ENCODE assay signal across 8 mouse cellular contexts in the genomic region with DNA sequence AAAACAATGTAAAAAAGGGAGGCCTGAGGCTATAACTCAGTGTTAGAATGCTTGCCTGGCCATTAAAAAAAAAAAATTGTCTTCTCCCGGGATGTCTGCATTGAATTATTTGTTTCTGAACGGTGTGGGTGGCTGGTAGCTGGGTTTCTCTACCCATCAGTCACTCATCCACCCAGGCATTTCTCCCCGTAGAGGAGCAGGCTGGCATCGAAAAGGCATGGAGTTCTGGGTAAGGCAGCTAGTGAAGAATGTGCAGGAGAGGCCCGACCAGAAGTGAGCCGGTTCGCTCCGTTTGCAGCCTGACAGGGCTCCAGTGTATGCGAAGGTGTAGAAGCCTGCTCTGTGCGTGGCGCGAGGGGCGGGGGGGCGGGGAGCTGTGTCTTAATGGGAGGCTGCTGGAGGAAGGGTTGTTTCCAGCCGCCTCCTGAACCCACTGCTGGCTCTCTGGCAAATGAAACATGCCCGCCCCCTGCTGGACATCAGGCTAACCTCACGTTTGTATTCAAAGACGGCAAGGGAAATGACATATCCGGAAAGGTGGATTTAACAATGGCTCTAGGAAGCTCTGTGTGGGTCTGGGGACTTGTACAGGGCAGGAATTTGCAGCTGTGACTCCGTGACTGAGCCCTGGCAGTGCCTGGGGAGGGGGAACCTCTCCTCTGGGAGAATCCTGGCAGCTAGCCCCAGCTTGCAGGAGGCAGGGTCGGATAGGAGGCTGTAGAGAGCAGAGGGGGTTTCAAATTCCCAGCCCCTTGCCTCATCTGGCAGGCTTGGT. TPM values are rescaled to one million over a fixed set of nuclear protein-coding genes. Genes with fewer than 3 reads are reported as not detected.
A peak's percentile ranks its signal among the peaks of the same experiment; 100 is the strongest.
DNase-seq lines count a peak whose midpoint lies in the region; ATAC-seq and TF ChIP-seq lines count a peak whose summit lies in the region.

No protein-coding gene starts in this region.

- H3K27me3 ChIP-seq in E14TG2a.4 (ENCODE audit: insufficient read depth, low read length) = peaks cover 44% of the 10 kb centered on the region
- peaks cover 6% of the 10 kb centered on the region for H3K27me3 ChIP-seq in forebrain, embryonic 16.5 days (replicated peaks; ENCODE audit: control insufficient read depth, insufficient read depth, low read length)
- H3K27me3 ChIP-seq in lung, embryonic 14.5 days (ENCODE audit: insufficient read depth, low read length) = 0 out of 2 replicates have a peak, but pooled peaks cover 6% of the 10 kb centered on the region

- peaks cover 26% of the 10 kb centered on the region for H3K4me1 ChIP-seq in E14TG2a.4 (replicated peaks; ENCODE audit: low read depth, low read length)
- peaks cover 16% of the 10 kb centered on the region for H3K4me1 ChIP-seq in forebrain, embryonic 16.5 days (replicated peaks; ENCODE audit: control insufficient read depth, insufficient read depth, low read length)
- H3K4me1 ChIP-seq in lung, embryonic 14.5 days (ENCODE audit: insufficient read depth) = peaks cover 6% of the 10 kb centered on the region; the same call in 1 of the 2 replicates
- peaks cover 13% of the 10 kb centered on the region for H3K4me1 ChIP-seq in olfactory bulb, adult 2 months (ENCODE audit: control insufficient read depth, insufficient read depth, low read length)

- no peak overlapping the region for H3K4me3 ChIP-seq in E14TG2a.4 (replicated peaks; ENCODE audit: low read length)
- H3K4me3 ChIP-seq in forebrain, embryonic 16.5 days (replicated peaks; ENCODE audit: low read length) = peak overlapping the region; percentile 13
- H3K4me3 ChIP-seq in lung, embryonic 14.5 days (ENCODE audit: low read depth, low read length) = no peak overlapping the region
- H3K4me3 ChIP-seq in olfactory bulb, adult 2 months (ENCODE audit: insufficient read depth, low read depth, low read length) = no peak overlapping the region

- no peak overlapping the region for H3K27ac ChIP-seq in forebrain, embryonic 16.5 days (ENCODE audit: low read length)
- H3K27ac ChIP-seq in lung, embryonic 14.5 days (ENCODE audit: low read depth) = peak overlapping the region; percentile 55; the same call in 1 of the 2 replicates
- H3K27ac ChIP-seq in olfactory bulb, adult 2 months (ENCODE audit: insufficient read depth, low read depth, low read length) = no peak overlapping the region

- TF ChIP-seq CTCF in E14TG2a.4 (conservative IDR thresholded peaks at IDR 0.05; ENCODE audit: low read length) = peak; percentile 67
- peak; percentile 93 for TF ChIP-seq CTCF in lung, embryonic 14.5 days (IDR thresholded peaks at IDR 0.05; ENCODE audit: low read depth)
- peak; percentile 60 for TF ChIP-seq CTCF in olfactory bulb, adult 2 months (IDR thresholded peaks at IDR 0.05; ENCODE audit: insufficient read depth, low read depth, low read length)

- WGBS in forebrain, embryonic 16.5 days = 5% methylated on average over 21 of the region's 21 CpGs
- WGBS in lung, embryonic 14.5 days = 4% methylated on average over 21 of the region's 21 CpGs
- WGBS in olfactory bulb, adult 2 months = 7% methylated on average over 21 of the region's 21 CpGs

- intact Hi-C loops in heart, postnatal 36 days (cut with DNase I) = loop anchor here (1.0 to 2.0 kb wide), 2 partner anchors 14 to 88 kb away; no protein-coding TSS in a partner anchor

- no peak for TF ChIP-seq POLR2A in olfactory bulb, adult 2 months (IDR thresholded peaks at IDR 0.05; ENCODE audit: insufficient read depth, low read depth, low read length)

- no peaks in the 10 kb centered on the region for H3K36me3 ChIP-seq in E14TG2a.4 (ENCODE audit: insufficient read depth, low read length)
- no peaks in the 10 kb centered on the region for H3K36me3 ChIP-seq in forebrain, embryonic 16.5 days (ENCODE audit: control insufficient read depth, insufficient read depth)
- H3K36me3 ChIP-seq in lung, embryonic 14.5 days (ENCODE audit: insufficient read depth) = no peaks in the 10 kb centered on the region

- DNase-seq in heart, postnatal 36 days = peak; percentile 88 to 95
- DNase-seq in layer of hippocampus, adult 18-20 months (ENCODE audit: low spot score in 2 of 2) = peak; percentile 84 to 96
- peak; percentile 95 for DNase-seq in lung, embryonic 14.5 days
- DNase-seq in thymus, adult 18-20 months = peak; percentile 44 to 55

- no peak overlapping the region; the same call in 1 of the 2 replicates for H3K9ac ChIP-seq in forebrain, embryonic 16.5 days (replicated peaks; ENCODE audit: low read depth, low read length)
- H3K9ac ChIP-seq in lung, embryonic 14.5 days = no peak overlapping the region

- ATAC-seq in cerebellum, adult (ENCODE audit: insufficient number of reproducible peaks, low FRiP score, low TSS enrichment) = peak; percentile 69
- ATAC-seq in forebrain, embryonic 16.5 days = peak; percentile 85
- peak; percentile 74 for ATAC-seq in lung, embryonic 14.5 days (ENCODE audit: insufficient read depth)

- H3K4me2 ChIP-seq in forebrain, embryonic 16.5 days (ENCODE audit: low read length) = peak overlapping the region; percentile 40
- peak overlapping the region; percentile 55 for H3K4me2 ChIP-seq in lung, embryonic 14.5 days

- H3K9me3 ChIP-seq in E14TG2a.4 (ENCODE audit: low read length) = no peaks in the 10 kb centered on the region
- H3K9me3 ChIP-seq in forebrain, embryonic 16.5 days (ENCODE audit: control insufficient read depth, low read length) = no peaks in the 10 kb centered on the region
- H3K9me3 ChIP-seq in lung, embryonic 14.5 days (ENCODE audit: low read depth, low read length) = no peaks in the 10 kb centered on the region

RNA-seq across cellular contexts. Expression of gene Laptm5, which starts 34.5 kb away (rescaled TPM):
- polyA plus RNA-seq in forebrain, embryonic 16.5 days (2015; fragmentation: Nextera tagmentation; extraction: Ambion mirVana) = 18.5 and 23.4 TPM in 2 replicates
- 10 to 100 TPM; 20.7 to 27.1 TPM for total RNA-seq in heart, postnatal 36 days (2021)
- total RNA-seq in layer of hippocampus, adult 18-20 months (2021) = 10 to 100 TPM; 39.2 to 42.9 TPM
- 39.1 and 42.5 TPM in 2 replicates for polyA plus RNA-seq in lung, embryonic 14.5 days (2014; fragmentation: Nextera tagmentation; extraction: Ambion mirVana)
- polyA plus RNA-seq in olfactory bulb, adult 2 months (2012; ENCODE audit: insufficient read depth, insufficient read length, low replicate concordance, missing spikeins) = 435 TPM in 1 of 2 replicates, not detected in the other
